Mouse (Mus musculus) intestine, postnatal 0 days (tissue): ENCODE measurements around the gene Gm10647. TPM values are rescaled to one million over a fixed set of nuclear protein-coding genes. Genes with fewer than 3 reads are reported as not detected.
A peak's percentile ranks its signal among the peaks of the same experiment; 100 is the strongest.

Experiments used
- ATAC-seq: fragments of 200-750 bp; cut with Nextera tagmentation; 2 replicates; pipeline ENCODE4 v1.8.0; 2017; ENCODE audit warnings: mild to moderate bottlenecking, moderate TSS enrichment, moderate library complexity
- H3K27ac ChIP-seq: fragments of 300-500 bp; sonication (generic); 2 replicates; pipeline ENCODE4 v1.5.1; 2014; ENCODE audit warnings: mild to moderate bottlenecking, low read depth, low read length, moderate library complexity
- H3K27me3 ChIP-seq: fragments of 300-500 bp; sonication (generic); replicated peaks from 2 replicates; pipeline ENCODE4 v1.6.1; 2014; ENCODE audit warnings: low read length, mixed read lengths; ENCODE audit not compliant: control insufficient read depth, insufficient read depth
- H3K36me3 ChIP-seq: fragments of 300-500 bp; sonication (generic); 2 replicates; pipeline ENCODE4 v1.6.1; 2014; ENCODE audit warnings: mild to moderate bottlenecking, moderate library complexity; ENCODE audit not compliant: control insufficient read depth, insufficient read depth
- H3K4me1 ChIP-seq: fragments of 300-500 bp; sonication (generic); replicated peaks from 2 replicates; pipeline ENCODE4 v1.6.1; 2014; ENCODE audit warnings: antibody characterized with exemption, low read length, mixed read lengths; ENCODE audit not compliant: control insufficient read depth, insufficient read depth
- H3K4me2 ChIP-seq: fragments of 300-500 bp; sonication (generic); replicated peaks from 2 replicates; pipeline ENCODE4 v1.6.1; 2014; ENCODE audit warnings: low read depth, mild to moderate bottlenecking, moderate library complexity
- H3K4me3 ChIP-seq: fragments of 300-500 bp; sonication (generic); 2 replicates; pipeline ENCODE4 v1.5.1; 2014; ENCODE audit warnings: low read depth, low read length
- H3K9ac ChIP-seq: fragments of 300-500 bp; sonication (generic); 2 replicates; pipeline ENCODE4 v1.6.1; 2014; ENCODE audit warnings: mild to moderate bottlenecking, low read depth, low read length
- H3K9me3 ChIP-seq: fragments of 300-500 bp; sonication (generic); 2 replicates; pipeline ENCODE4 v1.6.1; 2016; ENCODE audit warnings: mixed run types; ENCODE audit not compliant: control insufficient read depth
- CTCF ChIP-seq: sonication (generic); IDR thresholded peaks from 2 replicates; pipeline ENCODE4 v1.5.1; 2016; ENCODE audit warnings: low read depth, mild to moderate bottlenecking, control low read depth, antibody characterized with exemption, moderate library complexity
- WGBS: fragments of 180-500 bp; shearing (Covaris S2); extraction: QIAGEN DNeasy Blood & Tissue Kit; methylation state at CpG from one replicate; pipeline ENCODE4 v1.1.7; 2014; 5-methylcytosine and 5-hydroxymethylcytosine counted together
- polyA plus RNA-seq: library from polyadenylated mRNA; unstranded; fragments of >200 nt; fragmentation: Nextera tagmentation; extraction: Ambion mirVana; gene quantifications from 2 replicates; pipeline ENCODE4 v1.2.1, GENCODE M21; 2015

Gm10647 gene
- polyA plus RNA-seq: 0.05 and 0.18 TPM in 2 replicates

GRCm38 (mm10) chr9:66796739-66797138, at the start of gene Gm10647:
Gm10647 (plus strand) TSS chr9:66797039.
- no peaks in the 10 kb centered on the region; the same call in 1 of the 2 replicates for H3K27me3 ChIP-seq
- WGBS: 82% methylated on average over 5 of the region's 5 CpGs
- no peaks in the 10 kb centered on the region for H3K9me3 ChIP-seq
- TF ChIP-seq CTCF: no peak
- H3K4me1 ChIP-seq: peaks cover 4% of the 10 kb centered on the region; the same call in 1 of the 2 replicates
- peak within 1 kb of the TSS; percentile 72 for H3K4me3 ChIP-seq
- H3K9ac ChIP-seq: no peak within 1 kb of the TSS
- no peak for ATAC-seq
- no peaks in the 10 kb centered on the region for H3K36me3 ChIP-seq
- H3K4me2 ChIP-seq: peak within 1 kb of the TSS; percentile 96
- no peak within 1 kb of the TSS; the same call in 1 of the 2 replicates for H3K27ac ChIP-seq

DNA sequence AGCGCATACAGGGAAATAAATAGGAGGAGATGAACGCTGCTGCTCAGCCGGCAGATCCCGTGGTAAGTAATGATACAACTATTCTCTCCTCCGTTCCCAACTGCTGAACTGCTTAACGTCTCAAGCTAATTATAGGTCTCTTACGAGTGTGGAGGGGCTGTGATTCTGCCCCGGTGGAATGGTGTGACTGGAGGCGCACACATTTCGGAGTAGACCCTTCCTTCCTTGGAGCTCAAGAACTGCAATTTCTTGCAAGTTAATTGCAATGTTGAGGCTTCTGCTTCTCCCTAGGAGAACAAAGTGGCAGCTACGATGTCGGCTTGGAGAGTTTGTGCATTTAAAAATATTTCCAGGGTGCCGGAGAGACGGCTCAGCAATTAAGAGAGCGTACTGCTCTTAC, 48.4 kb upstream of the Gm10647 start:
- Histone ChIP-seq H3K27me3 (no peaks in the 10 kb centered on the region), H3K9ac (no peak overlapping the region), H3K4me3 (no peak overlapping the region), H3K27ac (no peak overlapping the region), H3K4me1 (no peaks in the 10 kb centered on the region), H3K36me3 (peaks cover 5% of the 10 kb centered on the region; the same call in 1 of the 2 replicates), H3K4me2 (no peak overlapping the region), H3K9me3 (no peaks in the 10 kb centered on the region)
- no peak for ATAC-seq
- WGBS: 87% methylated on average over 15 of the region's 15 CpGs
- no peak for TF ChIP-seq CTCF

DNA sequence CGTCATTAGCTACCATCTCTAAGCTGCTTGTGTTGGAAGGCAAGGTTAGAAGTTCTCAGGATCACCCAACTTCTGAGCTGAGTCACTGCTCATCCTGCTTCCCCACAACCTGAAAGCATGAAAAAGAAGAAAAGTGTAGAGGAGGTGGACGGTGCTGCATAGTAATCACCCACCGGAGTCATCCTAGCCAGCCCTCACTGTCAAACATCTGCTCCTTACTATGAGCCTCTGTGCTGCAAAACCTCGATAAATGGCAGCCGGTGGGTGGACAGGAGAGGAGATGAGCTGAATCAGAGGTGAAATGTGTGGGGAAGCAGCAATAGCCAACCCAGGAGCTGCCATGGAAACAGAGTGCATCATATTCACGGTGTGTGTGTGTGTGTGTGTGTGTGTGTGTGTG, 44.0 kb upstream of the Gm10647 start:
- no peak overlapping the region for H3K4me2 ChIP-seq
- TF ChIP-seq CTCF: no peak
- no peaks in the 10 kb centered on the region for H3K9me3 ChIP-seq
- WGBS: 85% methylated on average over 6 of the region's 6 CpGs
- no peak overlapping the region for H3K9ac ChIP-seq
- no peak overlapping the region for H3K4me3 ChIP-seq
- no peaks in the 10 kb centered on the region for H3K4me1 ChIP-seq
- ATAC-seq: no peak
- H3K27ac ChIP-seq: no peak overlapping the region
- H3K27me3 ChIP-seq: no peaks in the 10 kb centered on the region
- no peaks in the 10 kb centered on the region for H3K36me3 ChIP-seq

DNA sequence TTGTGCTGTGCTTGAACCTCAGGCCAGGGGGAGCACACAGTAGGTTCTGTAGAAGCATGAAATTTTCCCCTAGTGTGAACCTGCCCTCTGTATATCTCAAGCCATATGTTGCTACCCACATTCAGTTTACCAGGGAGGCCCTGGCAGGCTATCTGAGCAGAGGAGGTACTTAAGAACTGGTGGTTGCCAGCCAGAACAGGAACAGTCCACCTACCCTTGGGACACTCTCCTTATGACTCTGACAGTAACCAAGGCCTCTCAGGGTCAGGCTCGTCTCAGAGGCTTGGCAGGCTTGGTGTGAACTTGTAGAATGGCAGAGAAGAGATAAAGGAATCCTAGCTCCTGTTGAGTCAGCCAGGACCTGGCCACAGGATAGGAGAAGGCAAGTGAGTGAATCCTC, 35.8 kb upstream of the Gm10647 start:
- WGBS: 45% methylated on average over 1 of the region's 1 CpGs
- H3K4me3 ChIP-seq: no peak overlapping the region
- no peaks in the 10 kb centered on the region for H3K9me3 ChIP-seq
- no peaks in the 10 kb centered on the region for H3K36me3 ChIP-seq
- no peak for TF ChIP-seq CTCF
- no peak overlapping the region for H3K27ac ChIP-seq
- H3K9ac ChIP-seq: no peak overlapping the region
- 0 out of 2 replicates have a peak, but pooled peaks cover 3% of the 10 kb centered on the region for H3K4me1 ChIP-seq
- H3K4me2 ChIP-seq: no peak overlapping the region
- H3K27me3 ChIP-seq: no peaks in the 10 kb centered on the region
- peak; percentile 31; the same call in 1 of the 2 replicates for ATAC-seq

- 80% methylated on average over 1 of the region's 1 CpGs for WGBS
- Histone ChIP-seq H3K4me2 (no peak overlapping the region), H3K4me1 (0 out of 2 replicates have a peak, but pooled peaks cover 7% of the 10 kb centered on the region), H3K36me3 (no peaks in the 10 kb centered on the region), H3K27me3 (no peaks in the 10 kb centered on the region), H3K9me3 (no peaks in the 10 kb centered on the region), H3K4me3 (no peak overlapping the region), H3K27ac (peak overlapping the region; percentile 57), H3K9ac (no peak overlapping the region)
- TF ChIP-seq CTCF: no peak
- ATAC-seq: peak; percentile 26; the same call in 1 of the 2 replicates
These were observed 28.1 kb upstream of the Gm10647 start for GRCm38 (mm10) chr9:66768721-66769120.

DNA sequence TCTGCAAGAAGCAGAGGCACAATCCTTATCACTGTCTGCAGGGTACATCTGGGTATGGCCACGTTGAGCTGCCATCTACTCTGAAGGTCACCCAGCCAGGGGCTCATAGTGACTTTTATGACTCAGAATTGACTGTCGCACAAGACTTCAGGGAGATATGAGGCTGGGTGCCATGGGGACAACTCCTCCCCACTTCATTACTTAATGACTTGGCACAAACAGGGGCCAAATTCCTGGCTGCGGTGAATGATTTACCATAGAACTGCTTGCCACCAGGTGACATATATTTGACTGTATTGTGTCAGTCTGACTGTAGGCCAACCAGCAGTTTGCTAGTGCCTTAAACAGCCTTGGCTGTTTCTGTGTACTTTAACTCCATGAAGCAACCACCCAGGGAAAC, 27.6 kb upstream of the Gm10647 start:
- no peak for TF ChIP-seq CTCF
- Histone ChIP-seq H3K36me3 (no peaks in the 10 kb centered on the region), H3K27me3 (no peaks in the 10 kb centered on the region), H3K4me1 (0 out of 2 replicates have a peak, but pooled peaks cover 7% of the 10 kb centered on the region), H3K9ac (no peak overlapping the region), H3K4me3 (no peak overlapping the region), H3K4me2 (no peak overlapping the region), H3K27ac (peak overlapping the region; percentile 68), H3K9me3 (no peaks in the 10 kb centered on the region)
- 37% methylated on average over 3 of the region's 3 CpGs for WGBS
- peak; percentile 97 for ATAC-seq

DNA sequence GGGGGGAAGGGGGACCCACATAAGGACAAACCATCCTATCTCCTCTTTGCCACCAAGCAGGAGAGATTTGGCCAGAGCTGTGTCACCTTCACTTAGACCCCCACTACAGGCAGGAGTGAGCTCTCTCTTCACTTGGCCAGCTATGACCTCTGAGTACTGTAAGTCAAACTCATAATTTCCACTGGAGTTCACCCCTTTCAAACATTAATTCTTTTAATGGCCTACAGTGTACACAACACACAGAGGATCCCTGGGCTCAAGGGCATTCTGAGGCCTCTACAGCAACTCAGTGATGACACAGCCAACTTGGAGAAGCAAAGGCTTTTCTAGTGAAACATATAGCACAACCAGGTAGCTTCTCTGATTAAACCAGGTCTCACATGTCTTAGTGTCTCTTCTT, 26.1 kb upstream of the Gm10647 start:
- Histone ChIP-seq H3K27me3 (no peaks in the 10 kb centered on the region), H3K36me3 (no peaks in the 10 kb centered on the region), H3K27ac (no peak overlapping the region), H3K9me3 (no peaks in the 10 kb centered on the region), H3K4me2 (no peak overlapping the region), H3K9ac (no peak overlapping the region), H3K4me3 (no peak overlapping the region), H3K4me1 (0 out of 2 replicates have a peak, but pooled peaks cover 7% of the 10 kb centered on the region)
- no peak for ATAC-seq
- no peak for TF ChIP-seq CTCF
